Mouse (Mus musculus): ENCODE data around the gene 4632433K11Rik. TPM values are rescaled to one million over a fixed set of nuclear protein-coding genes. Genes with fewer than 3 reads are reported as not detected.
A peak's percentile ranks its signal among the peaks of the same experiment; 100 is the strongest.

Gene 4632433K11Rik
- total RNA-seq, 1 experiment = not detected

GRCm38 (mm10) chr7:5062360-5063001, 28.6 kb downstream of the 4632433K11Rik start:
- Histone ChIP-seq H3K9ac (ENCODE audit: insufficient read depth, low read depth, low read length, poor library complexity, severe bottlenecking) (peak overlapping the region; percentile 99), H3K4me1 (ENCODE audit: control insufficient read depth in 2 of 2, insufficient read depth in 2 of 2, low read length in 2 of 2, poor library complexity in 1 of 2) (peaks cover 0 to 16% of the 10 kb centered on the region in 2 experiments; a peak in 3 of 4 replicates), H3K27ac (ENCODE audit: insufficient read depth, low read depth, low read length, poor library complexity, severe bottlenecking) (peak overlapping the region; percentile 99), H3K4me3 (ENCODE audit: insufficient read depth in 1 of 2, low read depth in 1 of 2, low read length in 2 of 2, poor library complexity in 1 of 2, severe bottlenecking in 1 of 2) (peak overlapping the region; percentile 86 to 94), H3K9me3 (ENCODE audit: control insufficient read depth, insufficient read depth, low read depth, low read length) (no peaks in the 10 kb centered on the region), H3K36me3 (ENCODE audit: control insufficient read depth, insufficient read depth, low read length, poor library complexity, severe bottlenecking) (peaks cover 17% of the 10 kb centered on the region)
- TF ChIP-seq ZNF384 (IDR thresholded peaks at IDR 0.05; ENCODE audit: low read depth, low read length) = no peak
- TF ChIP-seq ZC3H11A (IDR thresholded peaks at IDR 0.05; ENCODE audit: borderline replicate concordance, low read depth, low read length) = no peak
- no peak for TF ChIP-seq CHD2 (IDR thresholded peaks at IDR 0.05; ENCODE audit: low read depth, low read length)
- no peak for TF ChIP-seq MAFK (IDR thresholded peaks at IDR 0.05; ENCODE audit: insufficient read depth, low read depth, low read length)
- TF ChIP-seq HCFC1 (IDR thresholded peaks at IDR 0.05; ENCODE audit: borderline replicate concordance, insufficient read depth, low read length) = no peak; the same call in 1 of the 2 replicates
- in situ Hi-C loops (cut with MboI; ENCODE audit: low sequenced_read_pairs in 2 of 2, unreplicated experiment in 2 of 2) = no loop called here
- no peak for DNase-seq (ENCODE audit: low read depth, low spot score)

- Histone ChIP-seq H3K36me3 (ENCODE audit: control insufficient read depth, insufficient read depth, low read length, poor library complexity, severe bottlenecking) (peaks cover 39% of the 10 kb centered on the region), H3K4me1 (ENCODE audit: control insufficient read depth in 2 of 2, insufficient read depth in 2 of 2, low read length in 2 of 2, poor library complexity in 1 of 2) (peaks cover 0 to 17% of the 10 kb centered on the region in 2 experiments; a peak in 3 of 4 replicates), H3K9me3 (ENCODE audit: control insufficient read depth, insufficient read depth, low read depth, low read length) (no peaks in the 10 kb centered on the region), H3K4me3 (ENCODE audit: insufficient read depth in 1 of 2, low read depth in 1 of 2, low read length in 2 of 2, poor library complexity in 1 of 2, severe bottlenecking in 1 of 2) (no peak overlapping the region; a peak in 1 of 4 replicates), H3K27ac (ENCODE audit: insufficient read depth, low read depth, low read length, poor library complexity, severe bottlenecking) (no peak overlapping the region), H3K9ac (ENCODE audit: insufficient read depth, low read depth, low read length, poor library complexity, severe bottlenecking) (no peak overlapping the region)
- DNase-seq (ENCODE audit: low read depth, low spot score) = no peak
- peak; percentile 89 for TF ChIP-seq ZNF384 (IDR thresholded peaks at IDR 0.05; ENCODE audit: low read depth, low read length)
- no peak for TF ChIP-seq MAFK (IDR thresholded peaks at IDR 0.05; ENCODE audit: insufficient read depth, low read depth, low read length)
- no peak for TF ChIP-seq CHD2 (IDR thresholded peaks at IDR 0.05; ENCODE audit: low read depth, low read length)
- no peak for TF ChIP-seq HCFC1 (IDR thresholded peaks at IDR 0.05; ENCODE audit: borderline replicate concordance, insufficient read depth, low read length)
- TF ChIP-seq ZC3H11A (IDR thresholded peaks at IDR 0.05; ENCODE audit: borderline replicate concordance, low read depth, low read length) = no peak
- in situ Hi-C loops (cut with MboI; ENCODE audit: low sequenced_read_pairs in 2 of 2, unreplicated experiment in 2 of 2) = no loop called here
These were observed 31.0 kb downstream of the 4632433K11Rik start for GRCm38 (mm10) chr7:5064886-5065285.

- Histone ChIP-seq H3K4me3 (ENCODE audit: insufficient read depth in 1 of 2, low read depth in 1 of 2, low read length in 2 of 2, poor library complexity in 1 of 2, severe bottlenecking in 1 of 2) (no peak overlapping the region), H3K9ac (ENCODE audit: insufficient read depth, low read depth, low read length, poor library complexity, severe bottlenecking) (no peak overlapping the region), H3K27ac (ENCODE audit: insufficient read depth, low read depth, low read length, poor library complexity, severe bottlenecking) (no peak overlapping the region), H3K9me3 (ENCODE audit: control insufficient read depth, insufficient read depth, low read depth, low read length) (no peaks in the 10 kb centered on the region), H3K36me3 (ENCODE audit: control insufficient read depth, insufficient read depth, low read length, poor library complexity, severe bottlenecking) (peaks cover 77% of the 10 kb centered on the region), H3K4me1 (ENCODE audit: control insufficient read depth in 2 of 2, insufficient read depth in 2 of 2, low read length in 2 of 2, poor library complexity in 1 of 2) (peaks cover 0 to 2% of the 10 kb centered on the region in 2 experiments; a peak in 2 of 4 replicates)
- TF ChIP-seq ZNF384 (IDR thresholded peaks at IDR 0.05; ENCODE audit: low read depth, low read length) = no peak
- no peak for TF ChIP-seq ZC3H11A (IDR thresholded peaks at IDR 0.05; ENCODE audit: borderline replicate concordance, low read depth, low read length)
- no peak for TF ChIP-seq MAFK (IDR thresholded peaks at IDR 0.05; ENCODE audit: insufficient read depth, low read depth, low read length)
- no peak for TF ChIP-seq CHD2 (IDR thresholded peaks at IDR 0.05; ENCODE audit: low read depth, low read length)
- TF ChIP-seq HCFC1 (IDR thresholded peaks at IDR 0.05; ENCODE audit: borderline replicate concordance, insufficient read depth, low read length) = no peak
- no peak for DNase-seq (ENCODE audit: low read depth, low spot score)
- in situ Hi-C loops (cut with MboI; ENCODE audit: low sequenced_read_pairs in 2 of 2, unreplicated experiment in 2 of 2) = no loop called here
These were observed 39.7 kb downstream of the 4632433K11Rik start for GRCm38 (mm10) chr7:5073586-5073985.

- DNase-seq (ENCODE audit: low read depth, low spot score) = no peak
- Histone ChIP-seq H3K9me3 (ENCODE audit: control insufficient read depth, insufficient read depth, low read depth, low read length) (no peaks in the 10 kb centered on the region), H3K9ac (ENCODE audit: insufficient read depth, low read depth, low read length, poor library complexity, severe bottlenecking) (no peak overlapping the region), H3K27ac (ENCODE audit: insufficient read depth, low read depth, low read length, poor library complexity, severe bottlenecking) (no peak overlapping the region), H3K4me1 (ENCODE audit: control insufficient read depth in 2 of 2, insufficient read depth in 2 of 2, low read length in 2 of 2, poor library complexity in 1 of 2) (peaks cover 0 to 3% of the 10 kb centered on the region in 2 experiments; a peak in 2 of 4 replicates), H3K4me3 (ENCODE audit: insufficient read depth in 1 of 2, low read depth in 1 of 2, low read length in 2 of 2, poor library complexity in 1 of 2, severe bottlenecking in 1 of 2) (no peak overlapping the region), H3K36me3 (ENCODE audit: control insufficient read depth, insufficient read depth, low read length, poor library complexity, severe bottlenecking) (peaks cover 68% of the 10 kb centered on the region)
- in situ Hi-C loops (cut with MboI; ENCODE audit: low sequenced_read_pairs in 2 of 2, unreplicated experiment in 2 of 2) = no loop called here
- TF ChIP-seq ZNF384 (IDR thresholded peaks at IDR 0.05; ENCODE audit: low read depth, low read length) = no peak
- TF ChIP-seq MAFK (IDR thresholded peaks at IDR 0.05; ENCODE audit: insufficient read depth, low read depth, low read length) = no peak
- no peak for TF ChIP-seq CHD2 (IDR thresholded peaks at IDR 0.05; ENCODE audit: low read depth, low read length)
These were observed 41.1 kb downstream of the 4632433K11Rik start for GRCm38 (mm10) chr7:5074984-5075383.

All from ES-E14 (cell line).